Mouse (Mus musculus) forebrain, embryonic 11.5 days (tissue): ENCODE data around the gene Odf3. TPM values are rescaled to one million over a fixed set of nuclear protein-coding genes. Genes with fewer than 3 reads are reported as not detected.

ENCODE experiments used
- ATAC-seq: fragments of 200-750 bp; cut with Nextera tagmentation; replicated peaks from 2 replicates; pipeline ENCODE4 v1.8.0; 2017; ENCODE audit warnings: moderate TSS enrichment; ENCODE audit not compliant: low FRiP score
- DNase-seq: peaks from one replicate; pipeline ENCODE4 v3.0.0-alpha.2; 2017; ENCODE audit warnings: low spot score
- H3K27ac ChIP-seq: fragments of 300-500 bp; sonication (generic); 2 replicates; pipeline ENCODE4 v1.5.1; 2014; ENCODE audit warnings: low read depth, low read length
- H3K27me3 ChIP-seq: fragments of 300-500 bp; sonication (generic); 2 replicates; pipeline ENCODE4 v1.6.1; 2014; ENCODE audit warnings: mild to moderate bottlenecking, low read length, mixed read lengths; ENCODE audit not compliant: control insufficient read depth, insufficient read depth
- H3K36me3 ChIP-seq: fragments of 300-500 bp; sonication (generic); 2 replicates; pipeline ENCODE4 v1.6.1; 2014; ENCODE audit warnings: mild to moderate bottlenecking, low read length, moderate library complexity, mixed read lengths; ENCODE audit not compliant: control insufficient read depth, insufficient read depth
- H3K4me1 ChIP-seq: fragments of 300-500 bp; sonication (generic); replicated peaks from 2 replicates; pipeline ENCODE4 v1.6.1; 2014; ENCODE audit warnings: low read length, mixed read lengths; ENCODE audit not compliant: control insufficient read depth, insufficient read depth
- H3K4me2 ChIP-seq: fragments of 300-500 bp; sonication (generic); 2 replicates; pipeline ENCODE4 v1.6.1; 2014; ENCODE audit warnings: low read depth, mild to moderate bottlenecking, low read length, moderate library complexity, mixed read lengths; ENCODE audit not compliant: severe bottlenecking
- H3K4me3 ChIP-seq: fragments of 300-500 bp; sonication (generic); 2 replicates; pipeline ENCODE4 v1.5.1; 2014; ENCODE audit warnings: low read depth, low read length
- H3K9ac ChIP-seq: fragments of 300-500 bp; sonication (generic); 2 replicates; pipeline ENCODE4 v1.6.1; 2014; ENCODE audit warnings: low read length
- H3K9me3 ChIP-seq: fragments of 300-500 bp; sonication (generic); 2 replicates; pipeline ENCODE4 v1.6.1; 2016; ENCODE audit warnings: low read length, mixed read lengths; ENCODE audit not compliant: control insufficient read depth
- WGBS: fragments of 180-500 bp; shearing (Covaris S2); extraction: QIAGEN DNeasy Blood & Tissue Kit; methylation state at CpG from one replicate; pipeline ENCODE4 v1.1.7; 2014; 5-methylcytosine and 5-hydroxymethylcytosine counted together
- polyA plus RNA-seq: library from polyadenylated mRNA; unstranded; fragments of >200 nt; fragmentation: Nextera tagmentation; extraction: Ambion mirVana; gene quantifications from 2 replicates; pipeline ENCODE4 v1.2.1, GENCODE M21; 2014

Gene Odf3
- not detected in 2 replicates for polyA plus RNA-seq

- no peak within 1 kb of the TSS for H3K4me2 ChIP-seq
- 72% methylated on average over 11 of the region's 11 CpGs for WGBS
- H3K36me3 ChIP-seq, result no peaks in the 10 kb centered on the region
- H3K9me3 ChIP-seq, result no peaks in the 10 kb centered on the region
- H3K4me1 ChIP-seq, result no peaks in the 10 kb centered on the region
- no peak within 1 kb of the TSS for H3K27ac ChIP-seq
- DNase-seq (peak; percentile 48), ATAC-seq (no peak)
- no peaks in the 10 kb centered on the region for H3K27me3 ChIP-seq
- no peak within 1 kb of the TSS for H3K9ac ChIP-seq
- H3K4me3 ChIP-seq, result no peak within 1 kb of the TSS
These were observed at the start of gene Odf3 for GRCm38 (mm10) chr7:140847755-140848580. Odf3 (plus strand) TSS chr7:140847805.

DNA sequence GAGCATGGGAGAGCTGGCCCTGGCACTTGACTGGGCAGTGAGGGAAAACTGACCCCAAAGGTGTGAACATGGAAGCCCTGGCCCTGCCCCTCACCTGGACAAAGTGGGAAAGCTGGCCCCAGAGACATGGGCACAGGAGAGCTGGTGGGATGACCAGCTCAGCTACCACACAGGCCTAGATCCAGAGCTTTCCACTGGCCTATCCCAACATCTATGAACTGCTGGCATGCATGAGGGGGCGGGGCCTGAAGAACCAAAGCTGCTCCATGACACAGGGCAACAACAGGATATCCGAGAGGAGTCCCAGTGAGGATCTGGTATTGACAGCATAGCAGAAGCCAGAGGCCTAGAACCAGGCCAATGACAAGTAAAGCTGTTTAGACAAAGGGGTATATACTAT is 49.4 kb upstream of the Odf3 start:
- no peak overlapping the region for H3K27ac ChIP-seq
- no peaks in the 10 kb centered on the region for H3K36me3 ChIP-seq
- WGBS, result 65% methylated on average over 2 of the region's 2 CpGs

GRCm38 (mm10) chr7:140802629-140803028 is 45.0 kb upstream of the Odf3 start:
- no peak overlapping the region for H3K27ac ChIP-seq
- no peaks in the 10 kb centered on the region for H3K4me1 ChIP-seq
- H3K4me3 ChIP-seq, result no peak overlapping the region
- ATAC-seq (no peak), DNase-seq (no peak)
- H3K27me3 ChIP-seq, result no peaks in the 10 kb centered on the region
- no peak overlapping the region for H3K9ac ChIP-seq
- no peak overlapping the region for H3K4me2 ChIP-seq
- 82% methylated on average over 6 of the region's 6 CpGs for WGBS
- no peaks in the 10 kb centered on the region for H3K9me3 ChIP-seq
- no peaks in the 10 kb centered on the region for H3K36me3 ChIP-seq

More for the DNA sequence above, 49.4 kb upstream of the Odf3 start:
- no peak overlapping the region for H3K4me2 ChIP-seq
- DNase-seq (no peak), ATAC-seq (no peak)
- no peak overlapping the region for H3K9ac ChIP-seq
- no peaks in the 10 kb centered on the region for H3K9me3 ChIP-seq
- H3K27me3 ChIP-seq, result no peaks in the 10 kb centered on the region
- no peak overlapping the region for H3K4me3 ChIP-seq
- no peaks in the 10 kb centered on the region for H3K4me1 ChIP-seq

GRCm38 (mm10) chr7:140805704-140806103 is 41.9 kb upstream of the Odf3 start:
- H3K9me3 ChIP-seq, result no peaks in the 10 kb centered on the region
- H3K4me1 ChIP-seq, result no peaks in the 10 kb centered on the region
- no peak for DNase-seq
- no peak overlapping the region for H3K4me2 ChIP-seq
- WGBS, result 7% methylated on average over 1 of the region's 1 CpGs
- no peak overlapping the region for H3K27ac ChIP-seq
- H3K36me3 ChIP-seq, result no peaks in the 10 kb centered on the region
- H3K27me3 ChIP-seq, result no peaks in the 10 kb centered on the region
- H3K9ac ChIP-seq, result no peak overlapping the region
- H3K4me3 ChIP-seq, result no peak overlapping the region
- no peak for ATAC-seq

- ATAC-seq, result no peak
- Histone ChIP-seq H3K4me3 (no peak overlapping the region), H3K9ac (no peak overlapping the region), H3K4me1 (no peaks in the 10 kb centered on the region), H3K27ac (no peak overlapping the region), H3K9me3 (no peaks in the 10 kb centered on the region), H3K27me3 (no peaks in the 10 kb centered on the region), H3K4me2 (no peak overlapping the region), H3K36me3 (no peaks in the 10 kb centered on the region)
- no peak for DNase-seq
- WGBS, result 92% methylated on average over 6 of the region's 6 CpGs
These were observed 37.1 kb upstream of the Odf3 start for GRCm38 (mm10) chr7:140810496-140810895.

- no peaks in the 10 kb centered on the region for H3K9me3 ChIP-seq
These were observed 35.9 kb upstream of the Odf3 start for GRCm38 (mm10) chr7:140811714-140812113.

GRCm38 (mm10) chr7:140812850-140813249 is 34.8 kb upstream of the Odf3 start:
- ATAC-seq (no peak), DNase-seq (no peak)
- Histone ChIP-seq H3K9me3 (no peaks in the 10 kb centered on the region), H3K27ac (no peak overlapping the region), H3K27me3 (no peaks in the 10 kb centered on the region), H3K36me3 (no peaks in the 10 kb centered on the region), H3K4me2 (no peak overlapping the region), H3K9ac (no peak overlapping the region), H3K4me1 (no peaks in the 10 kb centered on the region), H3K4me3 (no peak overlapping the region)
- WGBS, result 92% methylated on average over 12 of the region's 12 CpGs

More at GRCm38 (mm10) chr7:140811714-140812113, 35.9 kb upstream of the Odf3 start:
- Histone ChIP-seq H3K9ac (no peak overlapping the region), H3K4me3 (no peak overlapping the region), H3K36me3 (no peaks in the 10 kb centered on the region), H3K27me3 (no peaks in the 10 kb centered on the region), H3K4me1 (no peaks in the 10 kb centered on the region), H3K27ac (no peak overlapping the region), H3K4me2 (no peak overlapping the region)
- 88% methylated on average over 13 of the region's 13 CpGs for WGBS
- DNase-seq (no peak), ATAC-seq (no peak)

- H3K27ac ChIP-seq, result no peak overlapping the region
- H3K36me3 ChIP-seq, result no peaks in the 10 kb centered on the region
- WGBS, result 87% methylated on average over 4 of the region's 4 CpGs
- H3K4me1 ChIP-seq, result peaks cover 3% of the 10 kb centered on the region; the same call in 1 of the 2 replicates
- no peaks in the 10 kb centered on the region for H3K27me3 ChIP-seq
- H3K9ac ChIP-seq, result no peak overlapping the region
- no peak for DNase-seq
- H3K9me3 ChIP-seq, result no peaks in the 10 kb centered on the region
- H3K4me3 ChIP-seq, result no peak overlapping the region
- no peak overlapping the region for H3K4me2 ChIP-seq
- no peak for ATAC-seq
These were observed 27.4 kb upstream of the Odf3 start for GRCm38 (mm10) chr7:140820173-140820572.

DNA sequence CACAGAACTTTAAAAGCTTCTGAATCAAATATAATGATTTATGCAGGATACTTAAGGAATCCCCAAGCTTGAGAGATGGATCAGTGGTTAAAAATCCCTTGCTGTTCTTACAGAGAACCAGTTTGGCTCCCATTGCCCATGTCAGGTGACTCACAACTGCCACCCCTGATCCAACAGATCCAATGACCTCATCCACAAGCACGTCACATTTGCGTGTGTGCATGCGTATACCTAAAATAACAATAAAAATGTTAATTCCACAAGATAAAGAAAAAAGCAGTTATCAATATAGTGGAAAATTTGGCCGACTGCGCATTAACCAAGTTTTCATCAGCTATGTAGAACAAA is 26.3 kb upstream of the Odf3 start:
- Histone ChIP-seq H3K4me3 (peak overlapping the region; percentile 52), H3K27ac (no peak overlapping the region), H3K27me3 (no peaks in the 10 kb centered on the region), H3K4me1 (peaks cover 3% of the 10 kb centered on the region; the same call in 1 of the 2 replicates), H3K9me3 (no peaks in the 10 kb centered on the region), H3K9ac (peak overlapping the region; percentile 64; the same call in 1 of the 2 replicates), H3K36me3 (no peaks in the 10 kb centered on the region), H3K4me2 (peak overlapping the region; percentile 71)
- ATAC-seq, result peak; percentile 38; the same call in 1 of the 2 replicates
- 45% methylated on average over 5 of the region's 5 CpGs for WGBS
- DNase-seq, result no peak
